Mouse (Mus musculus) E14TG2a.4 (cell line): Measurements from ENCODE around the gene Mvd.

Experiments
- CTCF ChIP-seq: conservative IDR thresholded peaks from 2 replicates; pipeline ENCODE4 v1.5.1; 2014; ENCODE audit warnings: low read length
- POU5F1 ChIP-seq: IDR thresholded peaks from 2 replicates; pipeline ENCODE4 v1.6.1; 2014; ENCODE audit warnings: low read length, borderline replicate concordance

- TF ChIP-seq CTCF: no peak
- no peak for TF ChIP-seq POU5F1
Measured at GRCm38 (mm10) chr8:122454409-122454808, 11.2 kb upstream of the Mvd start.
